Mouse (Mus musculus) megakaryocyte-erythroid progenitor cell, adult 5-6 weeks (primary cell): ENCODE results near the gene Ran. TPM values are rescaled to one million over a fixed set of nuclear protein-coding genes. Genes with fewer than 3 reads are reported as not detected.

Experiments
- ATAC-seq: replicated peaks from 2 replicates; pipeline ENCODE4 v1.8.0; 2016; ENCODE audit warnings: mild to moderate bottlenecking, inconsistent platforms; ENCODE audit not compliant: severe bottlenecking, poor library complexity, low FRiP score, low TSS enrichment
- total RNA-seq, 2 experiments: library from RNA; stranded (forward) in 1 of 2; stranded (reverse) in 1 of 2; fragments of 200-1000, 215-1000 nt in 1 of 2; fragments of >200 nt in 1 of 2; fragmentation: Nextera tagmentation in 1 of 2; gene quantifications; 2 replicates each; pipeline ENCODE4 v1.2.3; 2014 to 2017

Ran gene
- total RNA-seq, 2 experiments from 2014 or later, result 542 to 978 TPM

DNA sequence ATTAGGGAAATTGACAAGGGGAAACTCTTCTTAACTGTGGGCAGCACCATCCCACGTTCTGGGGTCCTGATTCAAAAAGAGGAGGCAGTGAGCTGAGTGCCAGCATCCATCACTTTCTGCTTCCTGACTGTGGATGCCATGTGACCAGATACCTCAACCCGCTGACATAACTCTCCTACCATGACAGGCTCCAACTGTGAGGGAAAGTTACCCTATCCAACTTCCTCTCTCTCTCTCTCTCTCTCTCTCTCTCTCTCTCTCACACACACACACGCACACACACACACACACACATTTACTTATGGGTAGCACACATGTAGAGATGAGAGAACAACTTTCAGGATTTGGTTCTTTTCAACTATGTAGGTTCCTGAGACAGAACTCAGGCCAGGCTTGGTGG is 10.3 kb upstream of the Ran start:
- no peak for ATAC-seq

DNA sequence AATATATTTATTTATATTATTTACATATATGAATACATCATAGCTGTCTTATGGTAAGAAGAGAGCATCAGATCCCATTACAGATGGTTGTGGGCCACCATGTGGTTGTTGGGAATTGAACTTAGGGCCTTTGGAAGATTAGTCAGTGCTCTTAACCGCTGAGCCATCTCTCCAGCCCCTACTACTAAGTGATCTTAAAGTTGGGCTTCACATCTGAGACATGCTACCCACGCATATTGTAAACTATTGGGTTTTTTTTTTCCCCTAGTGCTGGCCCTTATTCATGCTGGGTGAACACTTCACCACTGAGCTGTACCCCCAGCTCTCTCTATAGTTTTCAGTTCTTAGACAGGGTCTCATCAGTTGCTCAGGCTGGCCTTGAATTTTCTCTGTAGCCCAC is 8.9 kb upstream of the Ran start:
- no peak for ATAC-seq

DNA sequence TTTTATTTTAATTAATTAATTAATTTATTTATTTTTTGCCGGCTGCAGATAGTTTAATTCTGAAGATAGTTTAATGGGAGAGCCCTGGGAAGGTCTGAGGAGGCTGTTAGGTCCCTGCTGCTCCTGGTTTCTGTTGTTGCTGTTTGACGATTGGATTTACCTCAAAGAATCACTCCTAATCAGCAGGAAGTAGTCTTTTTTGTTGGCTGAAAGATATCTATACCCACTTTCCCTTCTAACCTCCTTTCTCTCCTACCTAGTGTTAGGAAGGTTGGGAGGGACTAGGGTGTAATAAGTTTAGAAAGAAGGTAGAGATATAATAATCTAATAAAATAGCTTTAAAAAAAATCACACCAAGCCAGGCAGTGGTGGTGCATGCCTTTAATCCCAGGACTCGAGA is 4.8 kb upstream of the Ran start:
- ATAC-seq, result no peak

DNA sequence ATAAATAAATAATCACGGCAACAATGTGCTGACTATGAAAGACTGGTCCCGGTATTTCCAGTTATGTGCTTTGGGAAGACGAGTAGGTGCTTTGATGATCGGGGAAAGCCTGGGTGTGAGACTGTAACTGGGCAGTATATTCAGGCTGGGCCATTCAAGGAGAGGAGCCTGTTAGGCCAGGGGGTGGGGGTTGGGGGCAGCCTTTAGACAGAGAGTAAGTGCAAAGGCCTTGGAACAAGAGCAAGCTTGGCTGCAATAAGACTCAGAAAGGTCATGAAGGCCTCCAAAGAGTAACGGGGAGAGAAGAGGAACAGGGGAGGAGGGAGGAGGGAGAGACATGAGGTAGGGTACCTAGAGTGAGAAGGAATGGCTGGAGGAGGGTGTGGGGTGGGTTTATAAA is 4.3 kb upstream of the Ran start:
- no peak for ATAC-seq

DNA sequence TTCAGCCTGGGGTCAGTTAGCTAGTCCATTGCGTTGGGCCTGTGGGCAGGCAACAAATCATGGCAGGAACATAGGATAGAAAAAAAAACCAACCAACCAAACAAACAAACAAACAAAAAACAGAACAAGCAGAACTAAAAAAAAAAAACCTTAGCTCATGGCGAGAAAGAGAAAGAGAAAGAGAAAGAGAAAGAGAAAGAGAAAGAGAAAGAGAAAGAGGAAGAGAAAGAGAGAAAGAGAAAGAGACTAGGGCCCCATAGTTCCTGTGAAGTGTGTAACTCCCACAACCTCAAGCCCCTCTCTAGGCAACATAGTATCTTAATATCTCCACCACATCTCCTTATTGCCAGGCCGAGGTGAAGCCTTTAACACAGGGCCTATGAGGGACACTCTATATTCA is 3.5 kb upstream of the Ran start:
- no peak for ATAC-seq

DNA sequence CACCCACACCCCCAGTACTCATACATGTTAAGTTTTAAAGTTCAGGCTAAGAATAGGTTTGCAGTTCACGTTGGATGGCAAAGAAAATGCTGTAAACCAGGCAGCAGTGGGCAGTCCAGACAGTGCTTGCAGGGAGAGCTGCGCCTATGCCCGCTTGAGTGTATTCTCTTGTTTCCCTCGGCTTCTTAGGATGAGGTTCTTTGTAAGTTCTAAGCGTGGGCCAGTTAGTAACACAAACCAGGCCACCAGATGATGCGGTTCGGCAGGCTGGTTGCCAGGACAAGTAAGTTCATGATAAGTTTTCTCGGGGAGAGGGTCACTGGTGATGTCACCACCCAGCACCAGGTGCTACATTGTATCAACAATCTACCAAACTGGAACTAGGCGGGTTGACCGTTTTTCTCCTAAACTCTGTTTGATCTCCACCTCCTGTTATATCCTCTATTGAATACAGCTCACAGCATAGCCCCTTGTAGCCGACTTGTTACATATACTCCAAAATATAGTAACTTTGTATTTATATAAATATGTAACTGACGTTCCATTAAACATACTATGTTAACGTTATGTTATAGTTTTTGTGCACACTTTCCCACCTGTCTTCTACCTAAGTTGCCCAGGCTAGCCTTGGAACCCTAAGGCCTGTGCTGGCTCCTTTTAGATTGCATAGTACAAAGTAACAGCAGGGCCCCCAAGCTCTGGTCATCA is 933 bp upstream of the Ran start:
- ATAC-seq, result peak; percentile 32

DNA sequence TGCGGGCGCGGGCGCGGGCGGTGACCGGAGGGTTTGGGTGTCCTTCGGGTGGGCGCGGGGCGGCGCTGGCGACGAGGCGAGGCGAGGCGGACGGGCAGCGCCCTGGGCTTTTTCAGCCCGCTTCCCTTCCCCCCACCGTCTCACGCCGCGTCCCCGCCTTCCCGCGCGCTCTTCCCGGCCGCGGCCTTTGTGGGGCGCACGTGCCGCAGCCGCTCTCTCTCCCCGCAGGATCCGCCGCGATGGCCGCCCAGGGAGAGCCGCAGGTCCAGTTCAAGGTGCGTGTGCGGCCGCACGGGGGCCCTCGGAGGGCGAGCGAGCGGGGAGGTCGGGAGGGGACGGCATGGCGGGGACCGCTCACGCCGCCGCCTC is 415 bp downstream of the Ran start:
- peak; percentile 28; the same call in 1 of the 2 replicates for ATAC-seq

DNA sequence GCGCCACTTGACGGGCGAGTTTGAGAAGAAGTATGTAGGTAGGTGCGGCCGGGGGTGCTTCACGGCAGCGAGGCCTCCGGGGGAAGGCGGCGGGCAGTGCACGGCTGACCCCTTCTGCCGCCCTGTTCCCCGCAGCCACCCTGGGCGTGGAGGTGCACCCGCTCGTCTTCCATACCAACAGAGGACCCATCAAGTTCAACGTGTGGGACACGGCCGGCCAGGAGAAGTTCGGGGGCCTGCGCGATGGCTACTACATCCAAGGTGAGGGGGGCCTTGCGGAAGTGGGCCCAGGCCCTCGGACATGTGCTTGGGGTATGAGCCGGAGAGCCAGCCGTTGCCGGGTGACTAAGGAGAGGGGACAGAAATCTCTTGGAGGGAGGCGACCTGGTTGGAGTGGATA is 862 bp downstream of the Ran start:
- no peak for ATAC-seq

DNA sequence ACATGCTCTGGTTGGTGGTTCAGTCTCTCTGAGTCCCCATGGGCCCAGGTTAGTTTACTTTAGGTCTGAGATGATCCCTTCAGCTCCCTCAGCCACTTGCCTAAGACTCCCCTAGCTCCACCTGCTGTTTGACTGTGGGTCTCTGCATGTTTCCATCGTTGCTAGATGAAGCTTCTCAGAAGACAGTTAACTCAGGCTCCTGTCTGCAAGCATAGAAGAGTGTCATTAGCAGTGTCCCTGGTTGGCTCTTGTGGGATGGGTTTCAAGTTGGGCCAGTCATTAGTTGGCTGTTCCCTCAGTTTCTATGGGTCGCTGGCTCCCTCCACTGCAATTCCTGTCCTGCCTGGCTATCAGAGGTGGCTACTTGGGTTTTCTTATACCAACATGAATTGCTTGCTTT is 5.2 kb downstream of the Ran start:
- peak; percentile 48 for ATAC-seq

DNA sequence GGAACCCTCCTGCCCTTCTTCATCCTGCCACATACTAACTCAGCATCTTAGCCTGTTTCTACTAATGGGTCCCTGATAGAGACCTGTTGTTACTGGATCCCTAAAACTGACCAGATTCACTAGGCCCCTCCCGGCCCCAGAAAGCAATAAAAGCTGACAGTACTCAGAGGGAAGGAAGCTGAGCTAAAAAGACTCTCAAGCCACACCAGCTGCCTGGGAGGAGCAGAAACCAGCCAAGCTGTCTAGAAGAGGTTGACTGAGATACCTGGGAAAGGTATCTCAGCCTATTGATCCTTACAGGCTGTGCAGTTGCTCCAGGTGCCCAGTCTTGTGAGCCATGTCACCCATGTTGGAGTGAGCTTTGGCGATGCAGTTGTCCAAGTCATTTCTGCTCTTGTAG is 5.9 kb downstream of the Ran start:
- peak; percentile 15; the same call in 1 of the 2 replicates for ATAC-seq

DNA sequence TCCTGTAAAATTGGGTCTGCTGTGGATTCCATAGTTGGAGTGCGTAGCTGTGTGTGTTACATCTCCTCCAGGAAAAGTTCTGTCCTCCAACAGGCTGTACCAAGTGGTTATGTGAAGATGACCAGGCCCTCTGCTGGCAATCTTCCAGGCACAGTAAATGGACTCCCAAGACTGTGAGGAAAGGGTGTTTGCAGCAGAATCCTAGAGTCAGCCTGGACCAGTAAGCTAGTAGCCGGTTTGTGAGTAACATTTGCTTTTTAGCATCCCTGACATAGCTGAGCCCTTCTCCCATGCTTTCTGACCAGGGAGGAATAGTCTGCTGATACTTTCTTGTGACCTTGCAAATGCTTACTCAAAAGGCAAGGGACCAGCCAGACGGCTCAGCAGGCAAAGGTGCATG is 6.3 kb downstream of the Ran start:
- no peak for ATAC-seq

DNA sequence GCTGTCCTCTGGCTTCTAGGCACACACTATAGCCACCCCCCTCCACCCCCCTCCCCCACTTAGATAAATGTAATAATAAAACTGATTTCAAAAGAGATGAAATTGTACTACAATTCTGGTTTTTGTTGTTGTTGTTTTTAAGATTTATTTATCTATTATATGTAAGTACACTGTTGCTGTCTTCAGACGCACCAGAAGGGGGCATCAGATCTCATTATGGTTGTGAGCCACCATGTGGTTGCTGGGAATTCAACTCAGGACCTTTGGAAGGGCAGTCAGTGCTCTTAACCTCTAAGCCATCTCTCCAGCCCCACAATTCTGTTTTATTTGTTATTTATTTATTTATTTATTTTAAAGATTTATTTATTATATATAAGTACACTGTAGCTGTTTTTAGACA is 6.8 kb downstream of the Ran start:
- ATAC-seq, result no peak

DNA sequence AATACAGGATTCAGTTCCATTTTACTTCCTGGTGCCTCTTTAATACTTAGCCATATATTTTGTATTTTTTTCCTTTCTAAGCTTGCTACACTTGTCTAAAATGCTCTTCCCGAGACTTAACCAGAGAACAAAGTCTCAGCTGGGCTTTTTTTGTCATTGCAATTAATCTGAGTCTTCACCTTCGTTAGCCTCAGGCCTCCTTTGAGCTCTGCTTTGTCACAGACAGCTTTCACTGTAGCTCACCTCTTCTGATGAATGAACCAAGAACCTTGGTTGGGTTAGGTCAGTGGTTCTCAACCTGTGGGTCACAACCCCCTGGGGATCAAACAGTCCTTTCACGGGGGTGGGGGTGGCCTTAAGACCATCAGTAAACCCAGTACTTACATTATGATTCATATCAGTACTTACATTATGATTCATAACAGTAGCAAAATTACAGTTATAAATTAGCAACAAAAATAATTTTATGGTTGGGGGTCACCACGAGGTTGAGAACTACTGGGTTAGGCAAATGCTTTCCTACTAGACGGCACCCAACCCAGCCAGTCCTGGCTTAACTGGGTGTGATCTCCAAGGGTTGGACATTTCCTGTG is 9.4 kb downstream of the Ran start:
- ATAC-seq, result no peak

DNA sequence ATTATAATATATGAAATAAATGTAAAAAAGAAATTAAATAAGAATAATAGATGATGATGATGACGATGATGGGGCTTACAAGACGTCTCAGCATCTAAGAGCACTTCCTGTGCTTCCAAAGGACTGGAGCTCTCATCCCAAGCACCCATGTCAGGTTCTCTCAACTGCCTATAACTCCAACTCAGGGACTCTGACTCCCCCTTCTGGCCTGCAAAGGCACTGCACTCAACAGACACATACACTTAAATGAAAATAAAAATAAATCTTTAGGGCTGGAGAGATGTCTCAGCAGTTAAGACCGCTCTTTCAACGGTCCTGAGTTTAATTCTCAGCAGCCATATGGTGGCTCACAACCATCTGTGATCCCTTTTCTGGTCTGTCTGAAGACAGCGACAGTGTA is 16.8 kb downstream of the Ran start:
- ATAC-seq, result no peak

DNA sequence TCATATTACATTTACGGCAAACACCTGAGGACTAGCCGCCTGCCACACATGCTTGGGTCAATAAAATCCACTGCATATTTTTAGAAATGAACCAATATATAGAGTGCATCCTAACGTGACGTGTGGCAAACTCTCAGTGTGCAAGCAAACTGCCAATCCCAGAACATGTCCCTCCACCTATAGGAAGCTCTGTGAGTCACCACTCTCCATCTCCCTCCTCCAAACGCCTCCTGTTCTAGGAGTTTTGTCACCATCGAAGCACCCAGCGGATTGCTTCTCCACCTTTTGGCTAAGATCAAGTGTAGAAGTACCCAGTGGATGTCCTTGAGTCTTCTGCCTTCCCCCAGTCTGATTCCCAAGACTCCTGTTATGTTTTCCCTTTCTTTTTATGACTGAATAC is 17.9 kb downstream of the Ran start:
- no peak for ATAC-seq

DNA sequence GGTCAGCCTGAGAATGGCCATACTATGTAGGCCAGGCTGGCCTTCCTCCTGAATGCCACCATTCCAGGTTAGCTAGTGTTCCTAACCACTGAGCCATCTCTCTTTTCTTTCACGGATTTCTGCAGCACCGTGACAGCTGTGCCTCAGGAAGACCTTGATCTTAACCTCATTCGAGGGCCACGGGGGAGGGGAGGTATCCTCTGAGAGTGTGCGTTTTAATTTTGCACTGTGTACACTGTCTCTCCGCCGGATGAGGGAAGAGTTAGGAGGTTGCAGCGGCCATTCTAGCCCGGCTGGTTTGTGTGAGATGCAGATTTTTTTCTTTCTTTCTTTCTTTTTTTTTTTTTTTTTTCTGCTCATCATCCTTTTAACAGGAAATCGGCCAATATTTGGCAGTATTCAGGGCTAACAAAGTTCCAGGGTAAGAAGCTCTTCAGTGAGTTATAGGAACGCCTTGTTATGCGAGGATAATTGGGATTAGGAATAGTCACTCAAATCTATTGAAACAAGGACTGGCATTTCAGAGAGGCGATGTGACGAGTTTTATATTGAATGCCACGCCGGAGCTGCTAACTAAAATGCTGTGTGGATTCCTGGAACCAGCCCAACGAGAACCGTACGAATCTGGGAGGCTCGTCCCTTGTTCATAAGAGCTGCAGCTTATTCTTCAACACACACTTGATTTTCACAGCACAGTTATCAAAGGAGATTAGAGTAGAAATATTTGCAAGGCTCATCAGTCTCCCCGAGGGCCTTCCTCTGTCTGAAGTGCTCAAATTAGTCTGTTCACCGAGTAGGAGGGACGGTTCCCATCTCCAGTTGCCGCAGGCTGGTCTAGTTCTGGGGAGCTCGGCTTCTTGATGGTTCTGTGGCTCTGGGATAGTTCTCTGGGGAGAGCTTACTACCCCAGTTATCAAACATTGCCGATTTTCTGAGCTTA is 26.0 kb downstream of the Ran start:
- no peak for ATAC-seq

DNA sequence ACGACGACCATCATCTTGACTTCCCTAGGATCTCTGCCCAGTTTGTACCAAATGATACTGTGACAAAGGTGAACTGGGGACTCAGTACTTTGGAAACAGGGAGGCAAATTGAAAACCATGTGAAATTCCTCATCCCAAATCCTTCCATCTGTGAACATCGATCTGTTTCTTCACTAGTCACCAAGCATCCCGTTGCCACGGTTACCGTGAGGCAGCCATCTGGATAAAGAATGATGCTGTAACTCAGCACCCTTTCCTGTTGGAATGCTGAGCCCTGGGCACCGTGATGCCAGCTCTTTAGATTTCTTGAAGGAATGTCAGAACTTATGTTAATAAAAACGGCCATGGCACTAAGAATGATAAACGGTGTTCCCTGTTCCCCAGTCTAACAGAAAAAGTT is 29.5 kb downstream of the Ran start:
- no peak for ATAC-seq

DNA sequence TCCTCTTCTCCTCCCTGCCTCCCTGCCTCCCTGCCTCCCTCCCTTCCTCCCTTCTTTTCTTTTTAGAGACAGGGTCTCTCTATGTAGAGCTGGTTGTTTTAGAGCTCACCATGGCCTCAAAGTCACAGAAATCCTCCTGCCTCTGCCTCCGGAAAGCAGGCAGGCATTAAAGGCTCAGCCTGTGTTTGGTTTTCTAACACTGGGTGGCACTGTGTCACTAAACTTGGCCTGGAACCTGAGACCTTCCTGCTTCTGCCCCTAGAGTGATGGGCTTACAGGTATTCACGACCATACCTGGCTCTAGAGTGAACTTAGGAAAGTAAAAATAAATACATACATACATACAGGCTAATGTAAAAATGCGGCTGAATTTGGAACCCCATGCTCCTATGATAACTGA is 32.0 kb downstream of the Ran start:
- ATAC-seq, result no peak

DNA sequence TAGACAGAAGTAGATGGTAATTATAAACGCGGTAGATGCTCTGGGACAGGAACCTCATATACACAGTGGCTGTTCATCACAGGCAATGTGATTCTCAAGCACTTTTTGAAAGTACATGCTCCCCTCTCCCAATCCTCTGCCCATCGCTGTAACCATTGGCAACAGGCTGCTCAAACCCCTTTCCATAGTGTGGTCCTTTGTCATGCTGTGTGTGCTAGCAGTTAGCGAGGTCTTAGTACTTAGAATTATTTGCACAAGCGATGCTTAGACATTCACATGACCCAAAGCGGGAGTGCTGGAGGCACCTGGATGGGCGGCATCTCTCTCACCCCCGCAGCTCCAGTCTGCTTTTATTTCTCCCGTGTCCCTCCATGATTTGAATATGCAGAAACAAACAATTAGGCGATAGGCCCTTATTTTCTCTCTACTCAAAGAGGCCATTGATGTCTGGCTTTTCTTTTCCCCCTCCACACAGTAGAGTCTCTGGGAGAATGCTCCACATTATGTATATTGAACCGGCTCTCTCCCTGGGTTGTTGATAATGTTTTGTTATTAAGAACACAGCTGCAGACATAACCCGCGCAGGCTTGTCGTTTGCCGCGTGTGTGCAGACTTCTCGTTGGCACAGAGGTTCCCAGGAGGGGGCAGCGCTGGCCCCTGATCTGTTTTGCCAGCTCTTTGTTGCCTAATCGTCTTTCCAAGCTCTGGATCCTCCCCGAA is 32.9 kb downstream of the Ran start:
- no peak for ATAC-seq

DNA sequence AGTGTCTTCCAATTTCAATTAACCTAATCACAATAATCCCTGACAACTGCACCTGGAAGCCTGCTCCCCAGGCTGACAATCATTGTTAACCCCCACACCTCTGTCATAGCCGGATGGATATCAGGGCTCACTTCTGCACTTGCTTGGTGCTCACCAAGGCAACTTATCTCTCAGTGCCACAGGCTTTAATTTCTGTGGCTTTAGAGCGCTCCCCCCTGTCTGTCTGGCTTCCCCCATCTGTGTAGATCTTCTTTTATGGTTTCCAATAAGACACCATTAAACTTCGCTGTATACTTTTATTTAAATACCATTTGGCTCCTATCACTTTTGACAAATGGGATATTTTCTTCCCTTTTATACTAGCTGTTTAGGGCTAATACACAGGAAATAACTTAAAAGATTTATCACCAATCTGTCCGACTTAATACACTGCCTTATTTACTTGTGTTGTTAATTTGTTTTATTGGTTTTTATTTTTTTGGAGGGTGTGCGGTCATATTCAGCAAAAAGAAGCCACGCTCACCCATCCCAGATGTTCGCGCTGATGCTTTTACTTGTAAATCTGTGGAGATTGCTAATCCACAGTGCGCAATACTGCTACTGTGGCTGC is 34.9 kb downstream of the Ran start:
- peak; percentile 46; the same call in 1 of the 2 replicates for ATAC-seq
